Mouse (Mus musculus) gastrocnemius, adult 2 months (tissue): Measurements from ENCODE around the gene Ranbp17. TPM values are rescaled to one million over a fixed set of nuclear protein-coding genes. Genes with fewer than 3 reads are reported as not detected.

Source experiments
- DNase-seq: peaks from one replicate; pipeline ENCODE4 v3.0.0; 2022
- H3K27ac ChIP-seq: fragments of 200-600 bp; 2 replicates; pipeline ENCODE4 v1.8.1; 2022; ENCODE audit warnings: mild to moderate bottlenecking
- H3K4me3 ChIP-seq: fragments of 200-600 bp; 2 replicates; pipeline ENCODE4 v1.8.1; 2022; ENCODE audit warnings: mild to moderate bottlenecking, moderate library complexity
- CTCF ChIP-seq: fragments of 200-600 bp; IDR thresholded peaks from 2 replicates; pipeline ENCODE4 v1.8.1; 2022; ENCODE audit warnings: antibody characterized with exemption, mild to moderate bottlenecking, moderate library complexity
- intact Hi-C: fragments of 180-260 bp; cut with DNase I; formaldehyde crosslinking; loops from one replicate; pipeline ENCODE4 v1.15.1; 2025
- total RNA-seq, 2 experiments: library from RNA; stranded (reverse); gene quantifications; 2 replicates each; pipeline ENCODE4 v1.2.3; 2021

The Ranbp17 gene
- total RNA-seq, 2 experiments from 2014 or later, result 0.31 to 0.64 TPM

DNA sequence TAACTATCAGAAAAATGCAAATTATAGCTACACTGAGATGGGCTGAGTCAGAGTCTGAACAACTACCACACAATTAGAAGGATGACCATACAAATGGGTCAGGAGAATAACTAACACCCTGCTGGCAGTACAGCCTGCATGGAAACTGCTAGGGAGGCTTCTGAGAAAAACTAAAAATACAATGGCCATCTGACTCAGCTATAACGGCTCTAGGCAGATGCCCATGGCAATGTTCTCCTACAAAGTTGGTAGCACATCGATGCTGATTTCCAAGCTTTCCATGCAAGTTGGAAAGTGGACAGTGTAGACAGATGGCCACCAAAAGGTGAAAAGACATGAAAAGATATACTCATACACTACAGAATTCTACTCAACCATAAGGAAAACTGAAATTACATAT is 124.9 kb downstream of the Ranbp17 start:
- DNase-seq, result no peak
- TF ChIP-seq CTCF, result no peak
- no peak overlapping the region for H3K27ac ChIP-seq
- no peak overlapping the region for H3K4me3 ChIP-seq
- intact Hi-C loops, result no loop called here

DNA sequence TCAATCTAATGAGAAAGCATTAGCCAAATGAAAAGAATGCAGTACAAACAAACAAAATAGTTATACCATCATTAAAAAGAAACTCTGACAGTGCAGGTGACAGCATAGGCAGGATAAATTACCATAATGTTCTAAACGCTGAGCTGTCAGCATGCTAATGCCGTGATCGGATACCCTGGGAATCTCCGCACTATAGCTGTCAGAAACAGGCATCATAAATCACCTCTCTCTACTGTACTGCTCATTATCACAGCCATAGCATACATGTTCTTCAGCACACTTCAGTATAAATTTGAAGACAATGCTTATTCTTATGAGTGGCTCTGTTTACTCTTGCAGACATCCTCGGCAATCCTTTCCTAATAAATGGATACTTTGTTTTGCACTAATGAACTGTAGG is 151.7 kb downstream of the Ranbp17 start:
- intact Hi-C loops, result no loop called here
- TF ChIP-seq CTCF, result no peak
- no peak overlapping the region for H3K4me3 ChIP-seq
- no peak overlapping the region for H3K27ac ChIP-seq
- no peak for DNase-seq

DNA sequence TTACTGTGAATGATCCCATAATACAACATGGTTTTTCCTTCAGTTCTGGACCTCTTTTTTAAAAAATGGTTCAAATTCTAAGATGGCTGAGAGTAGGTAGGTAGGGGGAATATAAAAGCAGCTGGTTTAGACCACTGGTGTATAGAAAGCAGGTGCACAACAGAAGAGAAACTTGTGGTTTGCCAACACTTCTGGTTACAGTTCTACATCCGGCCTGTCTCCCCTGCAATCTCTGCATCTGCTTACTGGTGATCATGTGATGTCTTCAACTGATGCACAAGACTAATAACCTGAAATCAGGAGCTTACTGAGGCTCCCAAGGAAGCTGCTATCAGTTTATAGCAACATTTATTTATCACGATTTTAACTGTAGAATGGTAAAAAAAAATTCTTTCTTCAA is 164.3 kb downstream of the Ranbp17 start:
- no peak overlapping the region for H3K4me3 ChIP-seq
- intact Hi-C loops, result no loop called here
- TF ChIP-seq CTCF, result no peak
- no peak overlapping the region for H3K27ac ChIP-seq
- DNase-seq, result no peak

DNA sequence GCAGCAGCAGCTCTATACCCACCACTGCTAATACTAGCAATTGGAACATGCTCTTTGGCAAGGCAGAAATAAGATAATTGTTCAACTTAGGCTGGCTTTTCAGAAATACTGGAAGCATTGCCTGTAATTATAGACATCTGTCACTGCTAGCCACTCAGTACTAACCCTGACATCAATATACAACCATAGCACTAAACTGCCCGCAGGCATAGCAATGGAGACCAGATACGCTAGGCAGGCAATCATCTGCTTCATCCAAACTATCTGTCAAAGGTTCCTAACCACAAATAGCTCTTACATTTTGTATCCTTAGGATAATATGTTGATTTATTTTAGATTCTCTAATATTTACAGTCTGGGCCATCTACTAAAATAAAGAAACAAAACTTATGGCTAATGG is 171.5 kb downstream of the Ranbp17 start:
- intact Hi-C loops, result no loop called here
- DNase-seq, result no peak
- no peak for TF ChIP-seq CTCF
- H3K4me3 ChIP-seq, result no peak overlapping the region
- H3K27ac ChIP-seq, result no peak overlapping the region

DNA sequence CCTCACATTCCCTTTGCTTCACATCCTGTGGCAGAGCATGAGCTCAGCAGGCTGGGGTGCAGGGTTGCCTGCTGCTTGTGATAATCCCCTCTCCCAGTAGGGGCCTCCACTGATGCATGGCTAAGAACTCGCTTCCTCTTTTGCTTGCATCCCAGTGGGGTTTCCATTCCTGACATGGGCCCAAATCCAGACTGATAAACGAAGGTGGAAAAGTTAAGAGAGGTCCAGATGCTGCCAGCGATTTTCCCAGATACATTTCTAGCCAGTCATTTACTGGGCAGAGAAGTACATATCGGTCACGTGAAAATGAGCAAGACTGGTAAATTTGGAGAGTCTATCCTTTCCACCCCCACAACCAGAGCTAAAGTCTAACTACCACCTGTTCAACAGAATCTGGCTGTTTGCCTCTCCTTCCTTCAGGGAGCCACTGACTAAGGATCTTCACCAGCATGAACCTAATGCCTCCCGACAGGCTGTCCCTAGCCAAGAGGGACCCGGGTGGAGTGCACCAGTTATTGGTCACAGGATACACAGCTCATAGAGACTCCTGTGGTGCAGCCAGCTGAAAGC is 176.9 kb downstream of the Ranbp17 start:
- Histone ChIP-seq H3K4me3 (no peak overlapping the region), H3K27ac (no peak overlapping the region)
- TF ChIP-seq CTCF, result peak; percentile 39
- intact Hi-C loops, result no loop called here
- DNase-seq, result peak; percentile 21

DNA sequence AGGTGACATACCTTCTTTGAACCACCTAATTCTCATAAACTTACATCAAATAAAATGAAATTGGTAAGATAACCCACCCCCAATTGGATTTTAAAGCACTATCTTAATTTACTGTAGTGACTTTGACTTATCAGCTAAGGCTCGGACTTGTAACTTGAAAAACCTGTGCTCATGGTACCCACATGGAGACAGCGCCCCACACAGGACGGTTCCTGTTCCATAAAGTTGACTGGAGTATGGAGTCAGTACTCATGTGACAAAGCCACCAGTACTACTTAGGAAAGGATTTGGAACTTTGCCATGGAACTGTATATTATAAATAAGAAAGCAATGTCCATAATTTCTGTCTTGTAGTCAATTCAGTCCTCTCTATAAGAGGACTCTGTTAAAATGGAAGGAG is 177.9 kb downstream of the Ranbp17 start:
- no peak for TF ChIP-seq CTCF
- intact Hi-C loops, result no loop called here

DNA sequence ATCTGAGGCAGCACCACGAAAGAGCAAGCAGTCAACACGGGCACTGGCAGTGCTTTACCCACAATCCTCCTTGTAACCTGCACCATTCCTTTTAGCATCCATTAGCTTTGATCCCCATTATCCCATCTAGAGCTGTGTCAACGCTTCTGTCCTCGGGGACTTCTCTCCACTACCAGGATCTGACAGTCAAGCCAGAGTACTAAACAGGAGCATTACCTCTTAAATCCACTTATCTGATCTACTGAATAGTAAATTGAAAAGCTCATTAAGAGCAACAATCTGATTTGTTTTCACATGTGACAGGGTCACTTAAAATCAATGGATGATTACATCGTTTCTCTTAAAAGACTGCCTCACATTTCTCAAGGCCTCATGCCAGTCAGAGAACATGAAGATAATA is 181.4 kb downstream of the Ranbp17 start:
- DNase-seq, result no peak
- no peak for TF ChIP-seq CTCF
- H3K27ac ChIP-seq, result no peak overlapping the region
- no peak overlapping the region for H3K4me3 ChIP-seq
- intact Hi-C loops, result no loop called here

More for the DNA sequence above, 177.9 kb downstream of the Ranbp17 start:
- no peak for DNase-seq
- Histone ChIP-seq H3K4me3 (no peak overlapping the region), H3K27ac (no peak overlapping the region)

DNA sequence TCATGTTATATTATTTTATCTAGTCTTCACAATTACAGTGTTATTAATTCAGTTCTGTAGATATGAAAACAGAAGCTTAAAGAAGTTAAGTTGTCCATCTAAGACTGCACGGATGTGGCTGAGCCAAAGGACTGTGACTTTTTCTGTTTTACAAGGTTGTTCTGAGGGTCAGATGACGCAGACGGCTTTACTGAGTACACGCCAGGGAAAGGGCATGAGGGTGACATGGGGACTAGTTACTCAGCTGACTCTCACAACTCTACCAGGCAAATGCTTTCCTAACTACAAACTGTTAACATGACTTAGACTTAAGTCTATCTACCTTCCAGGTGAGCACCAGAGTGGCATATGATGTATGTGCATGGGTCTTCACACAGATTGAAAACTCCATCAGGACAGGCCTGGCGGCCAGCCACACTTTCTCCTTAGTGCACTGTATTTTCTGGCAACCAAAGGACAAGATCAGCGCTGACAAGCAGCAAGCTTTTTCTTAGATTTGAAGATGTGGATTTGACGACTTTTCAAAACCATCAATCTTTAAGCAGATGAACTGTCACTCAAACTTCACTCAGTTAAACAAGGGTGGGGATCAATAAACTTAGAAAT is 194.4 kb downstream of the Ranbp17 start:
- Histone ChIP-seq H3K27ac (no peak overlapping the region), H3K4me3 (no peak overlapping the region)
- intact Hi-C loops, result no loop called here
- TF ChIP-seq CTCF, result no peak
- no peak for DNase-seq

DNA sequence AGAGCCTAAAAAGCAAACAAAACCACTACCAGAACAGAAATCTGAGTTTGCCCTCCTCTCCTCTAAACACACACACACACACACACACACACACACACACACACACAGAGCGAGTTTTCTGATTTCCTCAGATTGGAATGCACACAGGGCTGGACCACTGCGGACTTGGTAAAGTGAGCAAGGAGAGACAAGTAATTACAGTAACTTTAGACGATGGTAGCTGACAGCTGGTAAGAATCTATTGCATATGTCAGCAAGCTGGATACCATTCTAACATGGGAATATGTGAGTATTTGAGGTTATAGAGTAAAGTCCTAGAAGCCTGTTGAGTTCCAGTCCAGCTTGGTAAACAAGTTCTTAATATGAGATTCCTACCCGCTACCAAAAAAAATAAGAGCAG is 204.0 kb downstream of the Ranbp17 start:
- no peak for TF ChIP-seq CTCF
- Histone ChIP-seq H3K4me3 (no peak overlapping the region), H3K27ac (no peak overlapping the region)
- no peak for DNase-seq
- intact Hi-C loops, result no loop called here

DNA sequence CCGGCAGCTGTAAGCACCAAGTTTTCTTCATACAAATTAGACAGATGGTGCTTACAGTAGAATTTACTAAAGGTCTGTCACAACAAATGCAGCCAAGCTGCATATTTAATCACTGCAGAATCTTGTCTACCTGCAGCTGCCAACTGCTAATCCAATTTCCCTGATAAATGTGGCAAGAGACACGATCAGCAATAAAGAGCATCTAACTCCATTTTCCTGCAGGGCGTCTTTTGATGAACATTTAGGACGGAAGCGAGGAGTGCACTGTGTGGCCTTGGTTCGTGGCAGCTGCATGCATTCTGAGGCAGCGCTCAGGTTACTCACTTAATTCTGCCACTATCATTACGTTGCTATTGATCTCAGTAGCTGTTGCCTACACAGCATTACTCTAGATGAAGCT is 212.7 kb downstream of the Ranbp17 start:
- DNase-seq, result no peak
- Histone ChIP-seq H3K4me3 (no peak overlapping the region), H3K27ac (no peak overlapping the region)
- intact Hi-C loops, result no loop called here
- no peak for TF ChIP-seq CTCF

DNA sequence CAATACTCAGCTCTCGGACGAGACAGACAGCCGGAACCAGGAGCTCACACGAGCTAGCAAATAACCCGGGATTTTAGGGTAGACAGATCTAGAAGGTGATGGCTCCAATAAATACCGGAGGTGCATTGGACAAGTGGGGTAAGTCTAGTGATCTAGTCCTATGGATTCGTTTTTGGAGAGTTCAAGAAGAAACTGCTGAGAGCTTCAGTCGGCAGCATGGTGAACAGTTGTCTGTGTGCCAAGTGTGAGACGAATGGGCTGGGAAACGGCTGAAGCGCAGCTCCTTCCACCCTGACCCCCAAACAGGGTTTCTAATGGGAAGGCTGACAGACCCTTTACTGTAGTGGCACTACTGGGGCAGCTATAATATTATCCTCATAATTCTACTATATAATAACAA is 214.2 kb downstream of the Ranbp17 start:
- no peak for DNase-seq
- no peak for TF ChIP-seq CTCF
- Histone ChIP-seq H3K4me3 (no peak overlapping the region), H3K27ac (no peak overlapping the region)
- intact Hi-C loops, result no loop called here

DNA sequence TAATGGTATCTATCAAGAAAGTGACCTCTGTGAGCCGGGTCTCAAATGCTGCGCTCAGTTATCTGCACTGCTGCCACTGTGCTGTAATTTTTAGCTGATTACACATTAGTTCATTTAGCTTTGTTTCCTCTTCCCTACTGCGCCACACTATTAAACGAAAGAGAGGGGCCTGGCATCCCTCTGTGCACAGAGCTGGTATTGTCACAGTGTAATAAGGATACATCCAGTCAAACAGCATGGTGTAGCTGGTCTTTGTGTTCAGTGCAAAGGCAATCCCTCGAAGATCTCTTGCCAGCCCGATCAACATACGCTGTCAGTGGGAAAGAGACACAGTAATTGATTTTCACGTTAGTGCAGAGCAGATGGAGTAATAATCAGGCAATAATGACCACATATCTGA is 216.4 kb downstream of the Ranbp17 start:
- Histone ChIP-seq H3K4me3 (no peak overlapping the region), H3K27ac (no peak overlapping the region)
- intact Hi-C loops, result no loop called here
- DNase-seq, result no peak
- no peak for TF ChIP-seq CTCF

DNA sequence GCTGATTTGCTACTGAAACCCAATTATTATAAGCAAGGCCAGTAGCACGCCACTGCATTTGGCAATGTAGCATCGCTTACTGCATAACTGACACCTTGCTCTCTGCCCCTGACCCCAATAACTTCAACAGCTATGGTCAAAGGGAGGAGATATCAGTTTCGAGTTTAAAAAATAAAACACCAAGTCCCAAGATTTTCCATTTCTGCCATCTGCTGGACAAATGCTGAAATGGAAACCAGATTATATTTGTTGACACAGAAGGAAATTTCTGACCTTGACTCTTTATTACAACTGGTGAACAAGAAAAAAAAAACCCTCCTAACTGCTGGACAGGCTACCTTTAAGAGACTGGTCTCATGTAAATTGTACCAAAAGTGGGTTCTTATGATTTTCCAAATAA is 218.1 kb downstream of the Ranbp17 start:
- intact Hi-C loops, result loop anchor here (2.0 kb wide), 1 partner anchor 119 kb away; no protein-coding TSS in a partner anchor
- TF ChIP-seq CTCF, result peak; percentile 55
- no peak for DNase-seq
- no peak overlapping the region for H3K4me3 ChIP-seq
- H3K27ac ChIP-seq, result no peak overlapping the region

DNA sequence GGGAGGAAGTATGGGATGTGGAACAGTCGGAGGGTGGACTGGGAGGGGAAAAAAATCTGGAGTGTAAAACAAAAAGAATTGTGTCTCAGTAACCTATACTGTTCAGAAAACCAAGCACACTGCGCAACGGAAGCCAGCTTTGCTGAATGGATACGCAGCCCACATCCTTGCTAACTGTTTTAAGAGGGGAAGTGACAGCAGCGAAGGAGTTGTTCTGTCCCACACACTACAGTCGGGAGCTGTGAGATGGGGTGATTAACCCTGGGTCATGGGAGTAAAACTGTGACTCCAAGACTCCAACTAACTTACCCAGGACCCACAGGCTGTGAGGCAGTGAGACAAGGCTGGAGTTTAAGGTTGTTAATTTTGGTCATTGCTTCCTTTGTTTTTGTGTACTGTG is 219.5 kb downstream of the Ranbp17 start:
- DNase-seq, result no peak
- no peak for TF ChIP-seq CTCF
- Histone ChIP-seq H3K4me3 (no peak overlapping the region), H3K27ac (no peak overlapping the region)
- intact Hi-C loops, result loop anchor here (2.0 kb wide), 1 partner anchor 117 kb away; no protein-coding TSS in a partner anchor
